Mouse (Mus musculus) embryonic fibroblast, embryonic 13.5 days (primary cell): ENCODE results near the gene 6030445D17Rik.

Source experiments
- CTCF ChIP-seq: IDR thresholded peaks from 2 replicates; pipeline ENCODE4 v1.5.1; 2011; ENCODE audit warnings: mild to moderate bottlenecking, control low read depth, low read length, moderate library complexity, borderline replicate concordance; ENCODE audit not compliant: insufficient read depth
- POLR2A ChIP-seq: IDR thresholded peaks from 2 replicates; pipeline ENCODE4 v1.6.1; 2011; ENCODE audit warnings: low read depth, mild to moderate bottlenecking, control low read depth, low read length, moderate library complexity

DNA sequence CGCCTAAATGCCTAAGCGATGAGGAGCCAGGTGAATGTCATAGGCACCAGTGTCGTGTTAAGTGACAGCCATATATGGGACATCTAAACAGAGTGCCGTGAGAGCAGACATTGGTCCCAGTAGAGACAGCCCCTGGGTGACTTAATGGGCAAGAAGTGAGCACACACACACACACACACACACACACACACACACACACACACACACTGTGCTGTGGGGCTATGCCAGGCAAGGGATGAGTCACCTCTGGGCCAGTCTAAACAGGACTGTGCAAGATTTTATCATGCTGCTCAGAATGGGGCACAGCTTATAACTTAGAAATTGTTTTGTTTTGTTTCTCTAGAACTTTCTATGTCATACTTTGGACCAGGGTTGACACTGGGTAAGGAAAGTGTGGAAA, 28.0 kb upstream of the 6030445D17Rik start:
- no peak for TF ChIP-seq CTCF
- no peak for TF ChIP-seq POLR2A
